Mouse (Mus musculus) lung, postnatal 0 days (tissue): ENCODE results near the gene Tmub1.

Source experiments
- CTCF ChIP-seq: IDR thresholded peaks from 2 replicates; pipeline ENCODE4 v1.5.1; 2016; ENCODE audit warnings: antibody characterized with exemption, mild to moderate bottlenecking
- EP300 ChIP-seq: IDR thresholded peaks from 2 replicates; pipeline ENCODE4 v1.6.1; 2016; ENCODE audit warnings: antibody characterized with exemption, mild to moderate bottlenecking, control low read depth

- no peak for TF ChIP-seq CTCF
- no peak for TF ChIP-seq EP300
Observed at GRCm38 (mm10) chr5:24477909-24478308, 30.3 kb upstream of the Tmub1 start.
